In genomic region chr5:24352251-24352859, GRCm38 (mm10) we compare ENCODE assay signal across 8 mouse cellular contexts. TPM values are rescaled to one million over a fixed set of nuclear protein-coding genes. Genes with fewer than 3 reads are reported as not detected.
DNase-seq lines count a peak whose midpoint lies in the region; ATAC-seq and TF ChIP-seq lines count a peak whose summit lies in the region.

No protein-coding gene starts in this region.

- no peak overlapping the region for H3K4me3 ChIP-seq in lung, adult 2 months (replicated peaks; ENCODE audit: extremely low read depth, low read depth, low read length)
- H3K4me3 ChIP-seq in heart, embryonic 15.5 days = peak overlapping the region; percentile 81
- peak overlapping the region; percentile 60 for H3K4me3 ChIP-seq in liver, embryonic 12.5 days

- no peaks in the 10 kb centered on the region for H3K36me3 ChIP-seq in heart, embryonic 15.5 days
- no peaks in the 10 kb centered on the region for H3K36me3 ChIP-seq in liver, embryonic 12.5 days

- 10% methylated on average over 24 of the region's 24 CpGs for WGBS in lung, adult 2 months
- 5% methylated on average over 24 of the region's 24 CpGs for WGBS in heart, embryonic 15.5 days
- WGBS in liver, embryonic 12.5 days (ENCODE audit: insufficient replicate concordance) = 5% methylated on average over 21 of the region's 24 CpGs

- ATAC-seq in heart, embryonic 15.5 days (replicated peaks; ENCODE audit: insufficient number of reproducible peaks, insufficient read depth, low FRiP score, low read depth) = peak; percentile 76
- ATAC-seq in liver, embryonic 12.5 days = peak; percentile 25; the same call in 1 of the 2 replicates
- ATAC-seq in megakaryocyte-erythroid progenitor cell, adult 5-6 weeks (replicated peaks; ENCODE audit: low FRiP score, low TSS enrichment, poor library complexity, severe bottlenecking) = no peak

- no peaks in the 10 kb centered on the region for H3K27me3 ChIP-seq in heart, embryonic 15.5 days
- peaks cover 97% of the 10 kb centered on the region for H3K27me3 ChIP-seq in liver, embryonic 12.5 days (replicated peaks)

- H3K9ac ChIP-seq in heart, embryonic 15.5 days = peak overlapping the region; percentile 94
- no peak overlapping the region for H3K9ac ChIP-seq in liver, embryonic 12.5 days

- H3K4me1 ChIP-seq in lung, adult 2 months (ENCODE audit: control insufficient read depth, insufficient read depth, low read length) = peaks cover 8% of the 10 kb centered on the region
- H3K4me1 ChIP-seq in heart, embryonic 15.5 days (replicated peaks) = peaks cover 71% of the 10 kb centered on the region
- H3K4me1 ChIP-seq in liver, embryonic 12.5 days = peaks cover 44% of the 10 kb centered on the region

- H3K9me3 ChIP-seq in heart, embryonic 15.5 days (replicated peaks) = no peaks in the 10 kb centered on the region
- no peaks in the 10 kb centered on the region for H3K9me3 ChIP-seq in liver, embryonic 12.5 days (replicated peaks)

- peak; percentile 75 for DNase-seq in lung, postnatal 10 days
- DNase-seq in lung, adult 2 months = no peak
- DNase-seq in embryo, embryonic 10.5 days (ENCODE audit: low spot score) = peak; percentile 78
- DNase-seq in retina, embryonic 14.5 days (ENCODE audit: low spot score) = peak; percentile 78
- no peak for DNase-seq in spleen, postnatal 4 days (ENCODE audit: low spot score in 2 of 2)

- TF ChIP-seq CTCF in lung, adult 2 months (IDR thresholded peaks at IDR 0.05; ENCODE audit: insufficient read depth, low read length) = no peak

- no peak for TF ChIP-seq POLR2A in lung, adult 2 months (IDR thresholded peaks at IDR 0.05; ENCODE audit: borderline replicate concordance, extremely low read depth, low read depth, low read length)

- H3K4me2 ChIP-seq in heart, embryonic 15.5 days = peak overlapping the region; percentile 93
- peak overlapping the region; percentile 80 for H3K4me2 ChIP-seq in liver, embryonic 12.5 days

- peak overlapping the region; percentile 99 for H3K27ac ChIP-seq in heart, embryonic 15.5 days
- no peak overlapping the region for H3K27ac ChIP-seq in liver, embryonic 12.5 days

RNA-seq across cellular contexts. Expression of gene Kcnh2, which starts 1.0 kb away (rescaled TPM):
- 29.5 and 37.1 TPM in 2 replicates for polyA plus RNA-seq in lung, adult 2 months (2012; rRNA removed)
- polyA plus RNA-seq in heart, embryonic 15.5 days (2015; fragmentation: Nextera tagmentation; extraction: Ambion mirVana) = 21.0 and 27.2 TPM in 2 replicates
- polyA plus RNA-seq in liver, embryonic 12.5 days (2016; fragmentation: Nextera tagmentation; extraction: Ambion mirVana) = 0.89 and 1.6 TPM in 2 replicates
- total RNA-seq in megakaryocyte-erythroid progenitor cell, adult 5-6 weeks (2014; fragmentation: Nextera tagmentation) = 1.2 TPM in 1 of 2 replicates, not detected in the other
- not detected in 2 replicates for total RNA-seq in megakaryocyte-erythroid progenitor cell, adult 5-6 weeks (2017)

RNA-seq across cellular contexts. Expression of gene Nos3, which starts 12.3 kb away (rescaled TPM):
- 21.0 and 28.2 TPM in 2 replicates for polyA plus RNA-seq in lung, adult 2 months (2012; rRNA removed)
- 27.9 and 30.6 TPM in 2 replicates for polyA plus RNA-seq in heart, embryonic 15.5 days (2015; fragmentation: Nextera tagmentation; extraction: Ambion mirVana)
- 4.4 and 4.9 TPM in 2 replicates for polyA plus RNA-seq in liver, embryonic 12.5 days (2016; fragmentation: Nextera tagmentation; extraction: Ambion mirVana)
- total RNA-seq in megakaryocyte-erythroid progenitor cell, adult 5-6 weeks (2014; fragmentation: Nextera tagmentation) = not detected in 2 replicates
- total RNA-seq in megakaryocyte-erythroid progenitor cell, adult 5-6 weeks (2017) = 0.23 TPM in 1 of 2 replicates, not detected in the other

RNA-seq across cellular contexts. Expression of gene Atg9b, which starts 39.6 kb away (rescaled TPM):
- 2.0 and 9.7 TPM in 2 replicates for polyA plus RNA-seq in lung, adult 2 months (2012; rRNA removed)
- polyA plus RNA-seq in heart, embryonic 15.5 days (2015; fragmentation: Nextera tagmentation; extraction: Ambion mirVana) = 0.81 and 1.6 TPM in 2 replicates
- 0.47 and 0.93 TPM in 2 replicates for polyA plus RNA-seq in liver, embryonic 12.5 days (2016; fragmentation: Nextera tagmentation; extraction: Ambion mirVana)
- 1.9 and 5.2 TPM in 2 replicates for total RNA-seq in megakaryocyte-erythroid progenitor cell, adult 5-6 weeks (2014; fragmentation: Nextera tagmentation)
- total RNA-seq in megakaryocyte-erythroid progenitor cell, adult 5-6 weeks (2017) = 1.1 and 7.3 TPM in 2 replicates

RNA-seq across cellular contexts. Expression of gene Abcb8, which starts 41.1 kb away (rescaled TPM):
- 36.0 and 38.5 TPM in 2 replicates for polyA plus RNA-seq in lung, adult 2 months (2012; rRNA removed)
- 54.4 and 70.1 TPM in 2 replicates for polyA plus RNA-seq in heart, embryonic 15.5 days (2015; fragmentation: Nextera tagmentation; extraction: Ambion mirVana)
- polyA plus RNA-seq in liver, embryonic 12.5 days (2016; fragmentation: Nextera tagmentation; extraction: Ambion mirVana) = 32.6 and 34.1 TPM in 2 replicates
- total RNA-seq in megakaryocyte-erythroid progenitor cell, adult 5-6 weeks (2014; fragmentation: Nextera tagmentation) = 59.4 and 83.4 TPM in 2 replicates
- total RNA-seq in megakaryocyte-erythroid progenitor cell, adult 5-6 weeks (2017) = 8.3 and 24.8 TPM in 2 replicates

Comparison
In these comparisons a context has a peak if more than half of its experiments do, and no peak if none do; other contexts are left out.
1. DNase-seq: peak in lung, postnatal 10 days (single experiment), embryo, embryonic 10.5 days (single experiment) and retina, embryonic 14.5 days (single experiment); none in lung, adult 2 months (single experiment) and spleen, postnatal 4 days (0 of 2).